Mouse (Mus musculus): ENCODE results near the gene Gas1. TPM values are rescaled to one million over a fixed set of nuclear protein-coding genes. Genes with fewer than 3 reads are reported as not detected.

The Gas1 gene
- polyA plus RNA-seq, 1 experiment from 2014 or later = 158 TPM

DNA sequence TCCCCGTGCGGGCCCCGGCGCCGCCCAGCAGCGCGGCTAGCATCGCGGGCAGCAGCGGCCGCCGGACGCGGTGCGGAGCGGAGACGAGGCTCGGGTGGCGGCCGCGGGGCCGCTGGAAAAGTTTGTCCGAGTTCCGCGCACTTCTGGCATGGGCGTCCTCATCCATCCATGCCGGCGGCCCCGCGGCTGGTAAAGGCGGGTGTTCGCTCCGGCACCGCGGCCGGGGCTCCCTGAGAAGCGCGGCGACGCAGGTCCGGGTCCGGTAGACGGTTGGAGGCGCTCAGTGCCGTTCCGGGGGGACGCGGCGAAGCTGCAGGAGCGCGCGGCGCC, 424 bp downstream of the Gas1 start:
- Histone ChIP-seq H3K36me3 (ENCODE audit: control insufficient read depth, insufficient read depth, low read length) (peaks cover 22% of the 10 kb centered on the region), H3K4me1 (ENCODE audit: control insufficient read depth, insufficient read depth, low read length) (peaks cover 14% of the 10 kb centered on the region), H3K4me2 (ENCODE audit: low read depth, low read length) (peak overlapping the region; percentile 62), H3K27me3 (replicated peaks; ENCODE audit: control insufficient read depth, insufficient read depth, low read length) (no peaks in the 10 kb centered on the region), H3K9ac (ENCODE audit: low read depth, low read length) (peak overlapping the region; percentile 99), H3K4me3 (ENCODE audit: low read depth, low read length) (peak overlapping the region; percentile 96), H3K27ac (replicated peaks; ENCODE audit: low read depth, low read length) (peak overlapping the region; percentile 100), H3K9me3 (ENCODE audit: control insufficient read depth, low read length) (no peaks in the 10 kb centered on the region)
- ATAC-seq (ENCODE audit: low read depth) (no peak), DNase-seq (ENCODE audit: low spot score) (no peak)
- WGBS = 0% methylated on average over 35 of the region's 53 CpGs

DNA sequence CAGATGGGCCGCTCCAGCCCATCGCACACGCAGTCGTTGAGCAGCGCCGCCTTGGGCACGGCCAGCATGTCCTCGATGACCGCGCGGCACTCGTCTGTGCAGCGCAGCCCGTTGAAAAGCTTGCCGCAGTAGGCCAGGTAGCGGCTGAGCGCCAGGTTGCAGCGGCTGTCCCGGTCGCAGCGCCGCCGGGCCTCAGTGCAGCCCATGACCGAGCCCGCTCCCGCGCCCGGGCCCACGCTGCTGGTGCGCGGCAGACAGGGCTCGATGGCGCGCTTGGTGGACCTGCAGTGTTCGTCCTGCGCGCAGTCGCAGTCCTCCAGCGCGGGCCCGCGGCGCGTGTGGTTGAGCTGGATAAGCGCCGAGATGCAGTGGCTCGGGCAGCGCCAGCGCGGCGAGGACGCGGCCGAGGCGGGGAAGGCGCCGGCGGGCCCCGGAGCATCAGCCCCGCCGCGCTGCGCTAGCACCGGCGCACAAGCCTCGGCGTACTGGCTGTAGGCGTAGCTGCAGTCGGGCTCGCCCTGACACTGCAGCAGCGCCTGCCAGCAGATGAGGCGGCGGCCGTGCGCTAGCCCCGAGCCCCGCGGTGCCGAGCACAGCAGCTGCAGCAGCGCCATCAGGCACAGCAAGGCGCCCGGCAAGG, 909 bp downstream of the Gas1 start:
- Histone ChIP-seq H3K4me2 (ENCODE audit: low read depth, low read length) (peak overlapping the region; percentile 62), H3K9me3 (ENCODE audit: control insufficient read depth, low read length) (no peaks in the 10 kb centered on the region), H3K27ac (replicated peaks; ENCODE audit: low read depth, low read length) (peak overlapping the region; percentile 100), H3K4me1 (ENCODE audit: control insufficient read depth, insufficient read depth, low read length) (peaks cover 15% of the 10 kb centered on the region), H3K27me3 (replicated peaks; ENCODE audit: control insufficient read depth, insufficient read depth, low read length) (no peaks in the 10 kb centered on the region), H3K9ac (ENCODE audit: low read depth, low read length) (peak overlapping the region; percentile 99), H3K36me3 (ENCODE audit: control insufficient read depth, insufficient read depth, low read length) (peaks cover 22% of the 10 kb centered on the region), H3K4me3 (ENCODE audit: low read depth, low read length) (peak overlapping the region; percentile 96)
- 0% methylated on average over 8 of the region's 82 CpGs for WGBS
- DNase-seq (ENCODE audit: low spot score) = peak; percentile 77
- ATAC-seq (ENCODE audit: low read depth) = peak; percentile 4; the same call in 1 of the 2 replicates

DNA sequence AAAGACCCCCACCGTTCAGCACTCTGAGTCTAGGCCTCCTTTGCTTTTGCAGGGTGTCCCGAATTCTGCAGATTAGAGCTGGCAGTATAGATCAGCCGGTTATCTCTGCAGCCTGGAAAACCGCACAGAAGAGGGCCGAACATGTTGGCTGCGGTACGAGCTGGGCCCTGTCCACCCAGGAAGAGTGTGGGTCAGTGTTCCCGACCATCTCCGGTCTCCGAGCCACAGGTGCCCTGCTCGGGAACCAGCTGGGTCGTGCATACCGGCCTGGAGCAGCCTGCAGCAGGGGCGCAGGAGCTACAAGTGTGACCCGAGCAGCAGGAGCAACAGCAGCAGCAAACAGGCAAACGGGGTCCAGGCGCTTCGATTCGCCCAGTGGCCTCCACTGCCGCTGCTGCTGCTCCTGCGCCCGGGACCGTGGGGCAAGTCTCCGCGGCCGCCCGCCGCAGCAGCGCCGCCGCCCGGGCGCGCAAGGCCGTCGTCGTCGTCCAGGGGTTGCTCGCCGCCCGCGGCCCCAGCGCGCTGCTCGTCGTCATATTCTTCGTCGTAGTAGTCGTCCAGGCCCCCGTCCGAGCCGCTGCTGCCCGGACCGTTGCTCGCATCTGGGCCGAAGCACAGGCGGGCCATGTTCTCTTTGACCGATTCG, 1.6 kb downstream of the Gas1 start:
- 0% methylated on average over 14 of the region's 59 CpGs for WGBS
- H3K9ac ChIP-seq (ENCODE audit: low read depth, low read length) = peak overlapping the region; percentile 99
- ATAC-seq (ENCODE audit: low read depth) (no peak), DNase-seq (ENCODE audit: low spot score) (peak; percentile 33)
- peak overlapping the region; percentile 62 for H3K4me2 ChIP-seq (ENCODE audit: low read depth, low read length)
- no peaks in the 10 kb centered on the region for H3K9me3 ChIP-seq (ENCODE audit: control insufficient read depth, low read length)
- H3K36me3 ChIP-seq (ENCODE audit: control insufficient read depth, insufficient read depth, low read length) = peaks cover 22% of the 10 kb centered on the region
- peak overlapping the region; percentile 96 for H3K4me3 ChIP-seq (ENCODE audit: low read depth, low read length)
- no peaks in the 10 kb centered on the region for H3K27me3 ChIP-seq (replicated peaks; ENCODE audit: control insufficient read depth, insufficient read depth, low read length)
- H3K4me1 ChIP-seq (ENCODE audit: control insufficient read depth, insufficient read depth, low read length) = peaks cover 19% of the 10 kb centered on the region
- H3K27ac ChIP-seq (replicated peaks; ENCODE audit: low read depth, low read length) = peak overlapping the region; percentile 100

DNA sequence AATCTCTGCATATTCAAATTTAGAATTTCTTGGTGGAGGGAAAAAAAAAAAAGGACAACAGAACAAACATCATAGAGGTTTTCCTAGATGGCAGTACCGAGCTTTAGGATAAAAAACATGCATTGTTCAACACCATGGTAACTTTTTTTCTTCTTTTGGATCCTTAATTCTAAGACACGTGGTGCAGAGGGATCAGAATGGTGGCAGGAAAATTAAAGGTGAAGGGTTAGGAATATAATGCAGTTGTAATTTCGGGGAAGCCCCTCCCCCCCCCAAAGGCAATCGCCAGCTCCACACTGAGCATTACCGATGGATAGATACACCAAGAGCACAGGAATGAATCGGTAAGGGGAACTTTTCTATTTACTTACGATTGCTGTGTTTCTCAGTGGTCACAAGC, 2.2 kb downstream of the Gas1 start:
- H3K4me3 ChIP-seq (ENCODE audit: low read depth, low read length) = peak overlapping the region; percentile 96
- DNase-seq (ENCODE audit: low spot score) (peak; percentile 38), ATAC-seq (ENCODE audit: low read depth) (no peak)
- no peaks in the 10 kb centered on the region for H3K9me3 ChIP-seq (ENCODE audit: control insufficient read depth, low read length)
- no peaks in the 10 kb centered on the region for H3K27me3 ChIP-seq (replicated peaks; ENCODE audit: control insufficient read depth, insufficient read depth, low read length)
- peak overlapping the region; percentile 100 for H3K27ac ChIP-seq (replicated peaks; ENCODE audit: low read depth, low read length)
- peak overlapping the region; percentile 62 for H3K4me2 ChIP-seq (ENCODE audit: low read depth, low read length)
- peaks cover 22% of the 10 kb centered on the region for H3K36me3 ChIP-seq (ENCODE audit: control insufficient read depth, insufficient read depth, low read length)
- peaks cover 19% of the 10 kb centered on the region for H3K4me1 ChIP-seq (ENCODE audit: control insufficient read depth, insufficient read depth, low read length)
- H3K9ac ChIP-seq (ENCODE audit: low read depth, low read length) = peak overlapping the region; percentile 99
- 2% methylated on average over 7 of the region's 7 CpGs for WGBS

DNA sequence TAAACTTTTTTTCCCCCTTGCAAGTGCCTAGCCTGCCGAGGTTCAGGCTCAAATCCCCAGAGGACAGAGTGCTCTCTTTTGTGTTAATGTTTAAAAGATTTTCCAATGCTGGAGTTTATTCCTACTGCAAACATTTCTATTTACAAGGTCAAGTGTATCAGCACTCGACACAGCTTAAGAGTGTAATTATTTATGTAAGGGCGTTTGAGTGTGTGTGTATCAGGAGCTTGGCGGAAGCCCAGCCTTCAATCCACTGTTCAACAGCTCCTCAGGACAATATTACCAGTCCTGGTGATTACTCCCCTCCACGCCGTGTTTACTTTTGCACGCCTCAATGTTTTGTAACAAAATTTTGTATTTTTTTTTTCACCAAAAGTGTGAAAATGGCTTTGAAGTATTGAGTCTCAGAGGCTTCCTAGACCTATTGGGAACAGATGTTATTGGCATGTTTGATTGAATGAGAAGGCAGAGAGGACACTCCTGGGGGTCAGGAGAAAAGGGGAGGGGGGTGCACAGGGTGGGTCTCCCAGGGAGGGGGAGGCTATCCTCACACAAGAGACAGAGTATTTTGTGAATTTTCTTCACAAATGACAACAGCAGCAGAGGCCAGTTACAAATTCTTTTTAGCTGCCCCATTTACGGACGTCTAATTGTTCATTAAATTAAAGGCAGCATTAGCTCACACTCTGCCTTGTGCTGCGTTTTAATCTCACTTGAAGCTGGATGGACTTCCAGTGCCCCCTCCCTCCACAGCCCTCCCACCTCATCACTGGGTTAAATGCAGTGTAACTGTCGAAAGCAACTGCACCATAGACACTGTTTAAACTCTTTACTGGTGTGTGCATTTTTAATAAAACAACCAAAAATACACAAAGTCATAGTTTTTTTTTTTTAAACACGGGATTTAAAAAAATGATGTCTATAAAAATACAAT, 3.3 kb downstream of the Gas1 start:
- Histone ChIP-seq H3K27ac (replicated peaks; ENCODE audit: low read depth, low read length) (peak overlapping the region; percentile 100), H3K9me3 (ENCODE audit: control insufficient read depth, low read length) (no peaks in the 10 kb centered on the region), H3K27me3 (replicated peaks; ENCODE audit: control insufficient read depth, insufficient read depth, low read length) (no peaks in the 10 kb centered on the region), H3K4me2 (ENCODE audit: low read depth, low read length) (peak overlapping the region; percentile 62), H3K9ac (ENCODE audit: low read depth, low read length) (peak overlapping the region; percentile 99), H3K36me3 (ENCODE audit: control insufficient read depth, insufficient read depth, low read length) (peaks cover 22% of the 10 kb centered on the region), H3K4me1 (ENCODE audit: control insufficient read depth, insufficient read depth, low read length) (peaks cover 19% of the 10 kb centered on the region), H3K4me3 (ENCODE audit: low read depth, low read length) (peak overlapping the region; percentile 96)
- 6% methylated on average over 12 of the region's 12 CpGs for WGBS
- DNase-seq (ENCODE audit: low spot score) = peak; percentile 63
- ATAC-seq (ENCODE audit: low read depth) = no peak

DNA sequence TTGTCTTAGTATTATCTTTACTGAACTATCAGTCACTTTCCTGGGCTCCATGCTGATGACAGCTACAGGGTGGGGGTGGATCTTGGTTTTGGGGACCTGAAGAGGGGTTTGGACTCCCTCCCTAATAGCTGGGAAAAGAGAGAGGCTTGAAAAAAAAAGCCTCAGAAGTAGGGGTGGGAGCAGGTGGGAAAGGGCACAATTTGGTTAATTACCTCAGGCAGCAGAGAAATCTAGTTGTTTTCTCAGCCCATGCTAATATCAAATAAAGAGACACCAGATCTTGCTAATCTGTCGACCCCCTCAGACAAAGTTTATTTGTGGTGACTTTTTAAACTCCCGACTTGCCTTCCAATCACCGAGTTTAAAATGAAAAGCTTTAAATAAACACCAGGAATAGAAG, 4.0 kb downstream of the Gas1 start:
- peak overlapping the region; percentile 99 for H3K9ac ChIP-seq (ENCODE audit: low read depth, low read length)
- H3K4me3 ChIP-seq (ENCODE audit: low read depth, low read length) = peak overlapping the region; percentile 96
- DNase-seq (ENCODE audit: low spot score) (no peak), ATAC-seq (ENCODE audit: low read depth) (no peak)
- H3K4me1 ChIP-seq (ENCODE audit: control insufficient read depth, insufficient read depth, low read length) = peaks cover 19% of the 10 kb centered on the region
- H3K27ac ChIP-seq (replicated peaks; ENCODE audit: low read depth, low read length) = peak overlapping the region; percentile 100
- H3K27me3 ChIP-seq (replicated peaks; ENCODE audit: control insufficient read depth, insufficient read depth, low read length) = no peaks in the 10 kb centered on the region
- H3K36me3 ChIP-seq (ENCODE audit: control insufficient read depth, insufficient read depth, low read length) = peaks cover 22% of the 10 kb centered on the region
- 1% methylated on average over 3 of the region's 3 CpGs for WGBS
- H3K4me2 ChIP-seq (ENCODE audit: low read depth, low read length) = peak overlapping the region; percentile 62
- H3K9me3 ChIP-seq (ENCODE audit: control insufficient read depth, low read length) = no peaks in the 10 kb centered on the region

DNA sequence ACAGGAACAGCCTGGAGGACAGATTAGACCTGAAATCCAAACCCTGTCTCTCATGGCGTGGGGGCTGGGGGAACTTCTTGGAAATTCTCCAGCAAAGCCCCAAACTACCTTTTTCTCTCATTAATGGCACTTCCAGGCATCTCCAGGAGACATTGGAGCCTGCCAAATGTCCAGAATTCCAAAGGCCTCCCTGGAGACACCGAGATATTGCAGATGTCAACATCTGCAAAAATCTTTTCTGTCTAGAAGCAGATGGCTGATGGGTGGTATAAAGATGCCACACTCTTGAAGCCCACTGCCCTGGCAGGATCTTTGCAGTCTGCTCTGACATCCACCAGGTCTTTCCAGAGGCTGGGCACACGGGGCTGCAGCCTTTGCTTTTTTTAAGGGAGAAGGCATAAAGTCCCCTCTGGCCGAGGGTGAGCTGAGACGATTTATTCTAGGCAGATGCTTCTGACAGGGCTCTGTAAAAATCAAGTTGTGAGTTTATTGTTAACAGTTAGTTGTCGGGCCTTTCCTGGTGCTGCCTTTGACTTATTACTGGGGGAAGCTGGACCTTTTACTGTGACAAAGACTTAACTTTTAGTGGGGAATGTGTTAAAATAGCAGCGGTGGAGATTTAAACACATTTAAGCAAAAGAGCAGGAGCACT, 4.7 kb downstream of the Gas1 start:
- Histone ChIP-seq H3K36me3 (ENCODE audit: control insufficient read depth, insufficient read depth, low read length) (peaks cover 22% of the 10 kb centered on the region), H3K4me3 (ENCODE audit: low read depth, low read length) (no peak overlapping the region), H3K27me3 (replicated peaks; ENCODE audit: control insufficient read depth, insufficient read depth, low read length) (no peaks in the 10 kb centered on the region), H3K4me1 (ENCODE audit: control insufficient read depth, insufficient read depth, low read length) (peaks cover 19% of the 10 kb centered on the region), H3K27ac (replicated peaks; ENCODE audit: low read depth, low read length) (peak overlapping the region; percentile 100), H3K9ac (ENCODE audit: low read depth, low read length) (peak overlapping the region; percentile 99; the same call in 1 of the 2 replicates), H3K9me3 (ENCODE audit: control insufficient read depth, low read length) (no peaks in the 10 kb centered on the region), H3K4me2 (ENCODE audit: low read depth, low read length) (peak overlapping the region; percentile 62)
- DNase-seq (ENCODE audit: low spot score) (peak; percentile 82), ATAC-seq (ENCODE audit: low read depth) (no peak)
- WGBS = 12% methylated on average over 7 of the region's 7 CpGs

DNA sequence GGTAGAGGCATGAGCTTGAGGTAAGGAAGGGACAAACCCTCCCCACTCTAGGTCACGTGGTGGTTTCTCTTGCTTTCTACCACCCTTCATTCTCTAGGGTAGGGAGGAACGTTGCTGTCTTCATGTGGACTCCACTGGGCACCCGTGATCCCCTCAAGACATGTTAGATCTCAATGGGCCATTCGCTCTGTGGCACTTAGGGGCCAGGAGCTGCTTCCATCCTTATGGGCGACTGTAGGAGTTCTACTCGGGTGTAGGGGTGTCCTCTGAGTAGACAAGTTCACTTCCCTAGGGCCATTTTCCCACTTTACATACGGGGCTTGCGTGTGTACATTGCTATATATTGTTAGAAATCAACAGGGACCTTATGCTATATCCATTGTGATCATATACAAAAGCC, 5.4 kb downstream of the Gas1 start:
- no peak overlapping the region for H3K4me3 ChIP-seq (ENCODE audit: low read depth, low read length)
- WGBS = 81% methylated on average over 8 of the region's 8 CpGs
- no peak for ATAC-seq (ENCODE audit: low read depth)
- no peak overlapping the region for H3K4me2 ChIP-seq (ENCODE audit: low read depth, low read length)
- no peaks in the 10 kb centered on the region for H3K27me3 ChIP-seq (replicated peaks; ENCODE audit: control insufficient read depth, insufficient read depth, low read length)
- no peak overlapping the region for H3K27ac ChIP-seq (replicated peaks; ENCODE audit: low read depth, low read length)
- H3K4me1 ChIP-seq (ENCODE audit: control insufficient read depth, insufficient read depth, low read length) = peaks cover 19% of the 10 kb centered on the region
- no peak overlapping the region for H3K9ac ChIP-seq (ENCODE audit: low read depth, low read length)
- DNase-seq (ENCODE audit: low spot score) = no peak
- peaks cover 22% of the 10 kb centered on the region for H3K36me3 ChIP-seq (ENCODE audit: control insufficient read depth, insufficient read depth, low read length)
- H3K9me3 ChIP-seq (ENCODE audit: control insufficient read depth, low read length) = no peaks in the 10 kb centered on the region

All from embryonic facial prominence, embryonic 14.5 days (tissue).